Mouse (Mus musculus): Measurements from ENCODE around the gene Syn3.

The Syn3 gene

GRCm38 (mm10) chr10:86093109-86094035, 405.3 kb downstream of the Syn3 start:
- no peak for DNase-seq (ENCODE audit: low spot score)

GRCm38 (mm10) chr10:86091919-86092318, 406.8 kb downstream of the Syn3 start:
- peak; percentile 35 for DNase-seq (ENCODE audit: low spot score)

- DNase-seq (ENCODE audit: low spot score): no peak
These were observed 418.8 kb downstream of the Syn3 start for GRCm38 (mm10) chr10:86079921-86080320.

- DNase-seq (ENCODE audit: low spot score): peak; percentile 17
These were observed 419.9 kb downstream of the Syn3 start for GRCm38 (mm10) chr10:86078761-86079160.

GRCm38 (mm10) chr10:86077272-86077671, 421.4 kb downstream of the Syn3 start:
- no peak for DNase-seq (ENCODE audit: low spot score)

- DNase-seq (ENCODE audit: low spot score): no peak
These were observed 423.6 kb downstream of the Syn3 start for GRCm38 (mm10) chr10:86074971-86075711.

- DNase-seq (ENCODE audit: low spot score): no peak
These were observed 424.6 kb downstream of the Syn3 start for GRCm38 (mm10) chr10:86074134-86074533.

- no peak for DNase-seq (ENCODE audit: low spot score)
These were observed 427.9 kb downstream of the Syn3 start for GRCm38 (mm10) chr10:86070751-86071150.

- DNase-seq (ENCODE audit: low spot score): peak; percentile 10
These were observed 429.4 kb downstream of the Syn3 start for GRCm38 (mm10) chr10:86069341-86069740.

- DNase-seq (ENCODE audit: low spot score): no peak
These were observed 430.8 kb downstream of the Syn3 start for GRCm38 (mm10) chr10:86067911-86068310.

- no peak for DNase-seq (ENCODE audit: low spot score)
These were observed 432.0 kb downstream of the Syn3 start for GRCm38 (mm10) chr10:86066651-86067050.

GRCm38 (mm10) chr10:86065661-86066060, 433.0 kb downstream of the Syn3 start:
- no peak for DNase-seq (ENCODE audit: low spot score)

GRCm38 (mm10) chr10:86064937-86065336, 433.8 kb downstream of the Syn3 start:
- peak; percentile 88 for DNase-seq (ENCODE audit: low spot score)

- no peak for DNase-seq (ENCODE audit: low spot score)
These were observed 435.7 kb downstream of the Syn3 start for GRCm38 (mm10) chr10:86063018-86063384.

- DNase-seq (ENCODE audit: low spot score): no peak
These were observed 436.3 kb downstream of the Syn3 start for GRCm38 (mm10) chr10:86062261-86063017.

- no peak for DNase-seq (ENCODE audit: low spot score)
These were observed 438.4 kb downstream of the Syn3 start for GRCm38 (mm10) chr10:86060267-86060666.

GRCm38 (mm10) chr10:86057712-86058111, 441.0 kb downstream of the Syn3 start:
- DNase-seq (ENCODE audit: low spot score): no peak

- no peak for DNase-seq (ENCODE audit: low spot score)
These were observed 441.4 kb downstream of the Syn3 start for GRCm38 (mm10) chr10:86057286-86057685.

- DNase-seq (ENCODE audit: low spot score): no peak
These were observed 442.3 kb downstream of the Syn3 start for GRCm38 (mm10) chr10:86056297-86056903.

GRCm38 (mm10) chr10:86052818-86053522, 445.7 kb downstream of the Syn3 start:
- DNase-seq (ENCODE audit: low spot score): no peak

- no peak for DNase-seq (ENCODE audit: low spot score)
These were observed 448.2 kb downstream of the Syn3 start for GRCm38 (mm10) chr10:86050522-86050921.

Measured in adipocyte (in vitro differentiated cells).